Mouse (Mus musculus) hindbrain, embryonic 10.5 days (tissue): Measurements from ENCODE around the gene Nek1. TPM values are rescaled to one million over a fixed set of nuclear protein-coding genes. Genes with fewer than 3 reads are reported as not detected.

Experiments used
- DNase-seq: peaks from one replicate; pipeline ENCODE4 v3.0.0-alpha.2; 2017; ENCODE audit warnings: low spot score
- H3K27ac ChIP-seq: fragments of 300-500 bp; sonication (generic); 2 replicates; pipeline ENCODE4 v1.5.1; 2016; ENCODE audit warnings: mild to moderate bottlenecking, moderate library complexity
- H3K27me3 ChIP-seq: fragments of 300-500 bp; sonication (generic); 2 replicates; pipeline ENCODE4 v1.6.1; 2016; ENCODE audit warnings: mild to moderate bottlenecking; ENCODE audit not compliant: poor library complexity, insufficient read depth, severe bottlenecking
- H3K36me3 ChIP-seq: fragments of 300-500 bp; sonication (generic); 2 replicates; pipeline ENCODE4 v1.6.1; 2016; ENCODE audit warnings: mild to moderate bottlenecking, moderate library complexity
- H3K4me1 ChIP-seq: fragments of 300-500 bp; sonication (generic); replicated peaks from 2 replicates; pipeline ENCODE4 v1.6.1; 2016; ENCODE audit warnings: mild to moderate bottlenecking
- H3K4me3 ChIP-seq: fragments of 300-500 bp; sonication (generic); 2 replicates; pipeline ENCODE4 v1.5.1; 2016; ENCODE audit warnings: mild to moderate bottlenecking, moderate library complexity
- H3K9me3 ChIP-seq: fragments of 300-500 bp; sonication (generic); 2 replicates; pipeline ENCODE4 v1.6.1; 2016; ENCODE audit warnings: mild to moderate bottlenecking, moderate library complexity
- WGBS: fragments of 180-500 bp; shearing (Covaris S2); methylation state at CpG from one replicate; pipeline ENCODE4 v1.1.7; 2016; 5-methylcytosine and 5-hydroxymethylcytosine counted together
- polyA plus RNA-seq: library from polyadenylated mRNA; unstranded; fragments of >200 nt; fragmentation: Nextera tagmentation; extraction: Ambion mirVana; gene quantifications from 2 replicates; pipeline ENCODE4 v1.2.1, GENCODE M21; 2016

Gene Nek1
- 16.5 and 21.1 TPM in 2 replicates for polyA plus RNA-seq

- WGBS, result under 1% methylated on average over 57 of the region's 57 CpGs
Observed at GRCm38 (mm10) chr8:60992910-60993638, at the start of gene Nek1. Gene Nek1 (plus strand): TSS chr8:60993195.

DNA sequence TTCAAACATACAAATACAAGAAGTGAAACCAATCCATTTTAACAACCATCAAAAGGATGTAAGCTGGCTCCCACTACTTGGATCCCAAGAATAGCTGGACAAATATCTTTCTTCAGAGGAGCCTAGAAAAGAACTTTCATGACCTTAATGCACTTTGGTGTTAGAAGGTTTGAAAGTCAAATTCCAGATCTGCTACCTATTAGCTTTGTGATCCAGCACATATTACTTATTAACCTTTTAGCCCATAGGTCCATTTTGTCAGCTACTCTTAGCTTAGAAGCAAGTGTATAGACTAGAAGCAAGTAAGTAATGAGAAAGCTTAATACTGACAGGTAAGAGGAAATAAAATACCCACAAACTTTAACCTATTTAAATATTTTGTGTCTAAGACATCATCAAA lies 45.5 kb upstream of the Nek1 start:
- H3K36me3 ChIP-seq, result no peaks in the 10 kb centered on the region

More at GRCm38 (mm10) chr8:60992910-60993638, at the start of gene Nek1:
- Histone ChIP-seq H3K36me3 (peaks cover 3% of the 10 kb centered on the region), H3K4me3 (peak within 1 kb of the TSS; percentile 77), H3K9me3 (0 out of 2 replicates have a peak, but pooled peaks cover 3% of the 10 kb centered on the region), H3K27me3 (no peaks in the 10 kb centered on the region), H3K27ac (peak within 1 kb of the TSS; percentile 93), H3K4me1 (peaks cover 20% of the 10 kb centered on the region)
- peak; percentile 99 for DNase-seq

DNA sequence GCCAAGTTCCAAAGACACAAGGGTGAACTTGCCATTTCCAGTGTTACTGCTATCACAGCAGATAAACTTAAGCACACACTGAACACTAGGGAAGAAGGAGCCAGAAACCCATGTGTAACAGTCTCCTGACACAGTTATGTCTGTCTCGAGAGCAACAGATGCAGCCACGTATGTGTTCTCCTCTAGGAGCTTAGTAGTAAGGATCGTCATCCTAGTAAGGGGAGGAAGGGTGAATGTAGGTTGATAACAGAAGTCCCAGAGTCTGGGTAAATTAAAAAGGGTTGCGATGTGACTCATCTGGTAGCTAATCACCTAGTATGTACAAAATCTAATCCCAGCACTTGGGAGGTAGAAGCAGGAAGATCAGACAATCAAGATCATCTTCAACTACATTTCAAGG lies 43.1 kb upstream of the Nek1 start:
- Histone ChIP-seq H3K4me3 (no peak overlapping the region), H3K27me3 (no peaks in the 10 kb centered on the region), H3K9me3 (no peaks in the 10 kb centered on the region), H3K27ac (no peak overlapping the region), H3K4me1 (peaks cover 10% of the 10 kb centered on the region; the same call in 1 of the 2 replicates), H3K36me3 (no peaks in the 10 kb centered on the region)
- 87% methylated on average over 4 of the region's 4 CpGs for WGBS
- DNase-seq, result no peak

More for the DNA sequence above, 45.5 kb upstream of the Nek1 start:
- Histone ChIP-seq H3K4me1 (no peaks in the 10 kb centered on the region), H3K27ac (no peak overlapping the region), H3K9me3 (no peaks in the 10 kb centered on the region), H3K27me3 (no peaks in the 10 kb centered on the region), H3K4me3 (no peak overlapping the region)
- no peak for DNase-seq

GRCm38 (mm10) chr8:60951271-60951670 lies 41.7 kb upstream of the Nek1 start:
- Histone ChIP-seq H3K27me3 (no peaks in the 10 kb centered on the region), H3K36me3 (no peaks in the 10 kb centered on the region), H3K27ac (no peak overlapping the region), H3K9me3 (no peaks in the 10 kb centered on the region), H3K4me1 (peaks cover 12% of the 10 kb centered on the region; the same call in 1 of the 2 replicates), H3K4me3 (no peak overlapping the region)
- WGBS, result 81% methylated on average over 4 of the region's 4 CpGs
- no peak for DNase-seq

DNA sequence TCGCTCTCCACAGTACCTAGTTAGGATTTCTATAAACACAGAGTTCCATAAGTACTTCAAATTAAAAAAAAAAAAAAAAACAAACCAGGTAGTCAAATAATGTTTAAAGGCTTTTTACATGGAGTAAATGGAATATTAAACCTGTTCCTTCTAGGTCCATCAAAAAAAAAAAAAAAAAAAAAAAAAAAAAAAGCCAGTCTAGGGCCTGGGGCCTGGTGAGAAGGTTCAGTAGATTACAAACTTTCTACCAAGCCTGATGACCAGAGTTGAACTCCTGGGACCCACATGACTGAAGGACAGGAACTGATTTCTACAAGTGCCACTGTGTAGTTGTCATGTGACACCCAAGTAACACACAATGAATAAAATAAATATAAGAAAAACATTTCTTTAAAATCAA lies 41.2 kb upstream of the Nek1 start:
- Histone ChIP-seq H3K36me3 (no peaks in the 10 kb centered on the region), H3K4me3 (no peak overlapping the region), H3K27me3 (no peaks in the 10 kb centered on the region), H3K27ac (no peak overlapping the region), H3K4me1 (peaks cover 12% of the 10 kb centered on the region; the same call in 1 of the 2 replicates), H3K9me3 (no peaks in the 10 kb centered on the region)
- no peak for DNase-seq
- WGBS, result 98% methylated on average over 1 of the region's 1 CpGs

DNA sequence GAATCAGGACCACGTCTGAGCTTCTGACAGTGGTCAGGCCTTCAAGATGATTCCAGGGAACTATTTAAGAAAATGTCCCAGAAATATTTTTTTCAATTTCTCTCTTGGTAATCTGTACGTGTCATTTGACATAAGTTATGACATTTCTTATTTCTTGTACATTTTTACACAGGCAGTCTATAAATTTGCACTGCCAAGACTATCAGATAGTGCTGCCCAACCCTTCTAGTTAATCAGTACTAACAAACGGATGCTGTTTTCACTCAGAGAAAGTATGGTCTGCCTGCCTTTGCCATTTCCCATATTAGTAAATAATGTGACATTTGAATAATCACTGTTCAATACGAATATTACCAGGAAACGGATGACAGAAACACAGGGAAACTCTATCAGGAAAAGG lies 40.2 kb upstream of the Nek1 start:
- Histone ChIP-seq H3K4me1 (peaks cover 17% of the 10 kb centered on the region), H3K4me3 (no peak overlapping the region), H3K27me3 (no peaks in the 10 kb centered on the region), H3K36me3 (no peaks in the 10 kb centered on the region), H3K9me3 (no peaks in the 10 kb centered on the region), H3K27ac (no peak overlapping the region)
- 80% methylated on average over 5 of the region's 5 CpGs for WGBS
- no peak for DNase-seq

DNA sequence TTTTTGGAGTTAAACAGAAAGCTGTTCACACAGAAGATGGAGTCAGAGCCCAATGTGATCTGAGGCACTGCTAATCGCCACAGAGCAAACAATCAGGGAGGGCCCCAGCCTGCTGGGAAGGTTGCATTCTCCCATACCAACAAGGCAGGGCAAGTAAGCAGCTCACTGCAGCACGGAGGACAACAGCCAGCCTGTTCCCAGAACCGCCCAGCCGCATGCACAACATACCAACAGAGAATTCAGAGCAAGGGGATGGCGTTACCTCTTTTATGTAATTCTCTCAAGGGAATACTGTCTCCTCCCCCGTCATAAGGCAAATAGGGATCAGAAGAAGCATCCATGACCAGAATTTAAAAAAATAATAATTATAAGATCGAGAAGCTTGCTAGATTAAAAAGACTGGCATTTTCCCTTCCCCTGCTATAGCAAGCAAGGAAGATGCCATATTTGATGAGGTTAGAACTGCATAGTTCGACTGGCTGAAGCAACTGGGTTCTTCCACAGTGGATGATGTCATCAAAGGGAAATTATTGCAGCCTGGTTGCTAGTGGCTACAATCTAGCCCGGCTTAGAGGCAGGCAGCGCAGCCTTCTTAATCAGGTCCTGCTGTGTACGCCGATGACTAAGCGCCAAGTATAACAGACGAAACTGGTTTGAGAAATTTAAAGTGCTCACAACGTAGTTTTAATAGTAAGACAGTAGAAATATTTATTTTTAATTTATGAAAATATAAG lies 38.5 kb upstream of the Nek1 start:
- Histone ChIP-seq H3K9me3 (no peaks in the 10 kb centered on the region), H3K27me3 (no peaks in the 10 kb centered on the region), H3K27ac (peak overlapping the region; percentile 91), H3K36me3 (no peaks in the 10 kb centered on the region), H3K4me3 (peak overlapping the region; percentile 54), H3K4me1 (peaks cover 17% of the 10 kb centered on the region)
- peak; percentile 81 for DNase-seq
- 2% methylated on average over 15 of the region's 15 CpGs for WGBS

GRCm38 (mm10) chr8:60956847-60957246 lies 36.1 kb upstream of the Nek1 start:
- 91% methylated on average over 7 of the region's 7 CpGs for WGBS
- Histone ChIP-seq H3K4me1 (peaks cover 17% of the 10 kb centered on the region), H3K4me3 (no peak overlapping the region), H3K36me3 (no peaks in the 10 kb centered on the region), H3K27ac (no peak overlapping the region), H3K9me3 (no peaks in the 10 kb centered on the region), H3K27me3 (no peaks in the 10 kb centered on the region)
- no peak for DNase-seq

DNA sequence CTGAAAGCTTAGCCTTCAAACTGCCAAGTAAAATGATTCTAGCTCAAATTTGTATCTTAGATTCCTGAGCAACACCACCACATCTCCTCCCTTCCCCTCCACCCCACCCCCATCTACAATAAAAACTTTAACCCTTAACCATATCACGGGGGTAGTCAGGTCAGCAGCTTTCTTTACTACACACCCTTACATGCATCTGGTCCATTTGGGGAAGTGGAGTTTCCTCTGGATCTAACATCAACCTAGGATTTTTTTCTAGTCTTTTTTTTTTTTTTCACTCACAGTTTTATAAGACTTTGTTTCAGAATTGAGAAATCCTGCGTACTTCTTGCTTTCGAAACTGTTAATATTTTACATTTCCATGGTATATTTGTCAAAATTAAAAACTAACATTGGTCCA lies 30.2 kb upstream of the Nek1 start:
- Histone ChIP-seq H3K27me3 (no peaks in the 10 kb centered on the region), H3K27ac (no peak overlapping the region), H3K36me3 (no peaks in the 10 kb centered on the region), H3K9me3 (no peaks in the 10 kb centered on the region), H3K4me3 (no peak overlapping the region), H3K4me1 (peaks cover 2% of the 10 kb centered on the region; the same call in 1 of the 2 replicates)
- DNase-seq, result no peak
- whole genome bisulfite sequencing, result 93% methylated on average over 3 of the region's 3 CpGs

GRCm38 (mm10) chr8:60963931-60964330 lies 29.1 kb upstream of the Nek1 start:
- Histone ChIP-seq H3K27me3 (no peaks in the 10 kb centered on the region), H3K27ac (no peak overlapping the region), H3K36me3 (no peaks in the 10 kb centered on the region), H3K4me3 (no peak overlapping the region), H3K9me3 (no peaks in the 10 kb centered on the region), H3K4me1 (peaks cover 2% of the 10 kb centered on the region; the same call in 1 of the 2 replicates)
- no peak for DNase-seq
- 76% methylated on average over 2 of the region's 2 CpGs for WGBS

DNA sequence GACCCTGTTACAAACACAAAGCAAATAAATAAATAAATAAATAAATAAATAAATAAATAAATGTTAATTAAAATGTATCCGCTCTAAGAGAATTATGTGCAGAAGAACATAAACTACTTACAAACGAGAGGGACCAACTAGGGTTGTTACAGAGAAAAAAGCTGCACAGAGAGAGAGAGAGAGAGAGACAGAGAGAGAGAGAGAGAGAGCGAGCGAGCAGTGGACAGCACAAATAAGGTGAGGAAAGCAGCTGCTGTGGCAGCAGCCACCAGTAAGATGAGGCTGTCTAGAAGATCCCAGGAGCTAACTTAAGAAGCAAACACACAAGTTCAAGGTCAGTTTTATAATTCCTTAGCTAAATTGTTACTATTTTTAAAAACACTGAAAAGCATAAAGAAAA lies 28.5 kb upstream of the Nek1 start:
- H3K36me3 ChIP-seq, result no peaks in the 10 kb centered on the region
- 87% methylated on average over 4 of the region's 4 CpGs for WGBS
- peaks cover 2% of the 10 kb centered on the region; the same call in 1 of the 2 replicates for H3K4me1 ChIP-seq
- no peak for DNase-seq
- H3K27me3 ChIP-seq, result no peaks in the 10 kb centered on the region
- no peak overlapping the region for H3K4me3 ChIP-seq
- no peaks in the 10 kb centered on the region for H3K9me3 ChIP-seq
- no peak overlapping the region for H3K27ac ChIP-seq

GRCm38 (mm10) chr8:60965306-60965705 lies 27.7 kb upstream of the Nek1 start:
- Histone ChIP-seq H3K4me1 (peaks cover 2% of the 10 kb centered on the region; the same call in 1 of the 2 replicates), H3K9me3 (no peaks in the 10 kb centered on the region), H3K36me3 (no peaks in the 10 kb centered on the region), H3K27ac (no peak overlapping the region), H3K4me3 (no peak overlapping the region), H3K27me3 (no peaks in the 10 kb centered on the region)
- 72% methylated on average over 6 of the region's 6 CpGs for WGBS
- DNase-seq, result no peak

DNA sequence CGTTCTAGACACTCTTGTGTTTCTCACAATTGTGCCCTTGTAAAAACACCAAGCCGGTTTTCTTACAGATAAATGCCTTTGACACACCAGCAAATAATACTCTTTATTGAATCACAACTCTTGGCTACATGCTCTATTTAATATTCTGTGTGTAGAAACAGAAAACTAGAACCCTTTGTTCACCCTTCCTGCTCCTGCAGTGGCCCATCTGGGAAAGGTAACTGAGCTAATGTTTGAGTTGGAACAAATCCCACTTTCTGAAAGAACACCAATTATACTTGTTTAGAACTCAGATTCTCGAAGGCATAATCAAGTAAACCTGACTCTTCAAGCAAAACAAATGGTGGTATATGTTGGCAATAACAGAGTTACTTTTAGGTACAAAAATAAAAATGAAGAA lies 27.3 kb upstream of the Nek1 start:
- no peak overlapping the region for H3K4me3 ChIP-seq
- H3K27me3 ChIP-seq, result no peaks in the 10 kb centered on the region
- H3K27ac ChIP-seq, result no peak overlapping the region
- no peak for DNase-seq
- H3K4me1 ChIP-seq, result peaks cover 2% of the 10 kb centered on the region; the same call in 1 of the 2 replicates
- 80% methylated on average over 3 of the region's 3 CpGs for WGBS
- no peaks in the 10 kb centered on the region for H3K9me3 ChIP-seq
- H3K36me3 ChIP-seq, result no peaks in the 10 kb centered on the region
